Mouse (Mus musculus): ENCODE measurements at regions not wholly inside any gene's neighbourhood (a gene's known extent, or its start where the extent isn't known, plus 50 kb on each side); places are given as distances from the start of the nearest gene placed in this dataset.
"Not testable (repeated sequence)": the region's sequence is repeated elsewhere in the genome, so short reads cannot be mapped to it uniquely, and the experiment has no call there.

DNA sequence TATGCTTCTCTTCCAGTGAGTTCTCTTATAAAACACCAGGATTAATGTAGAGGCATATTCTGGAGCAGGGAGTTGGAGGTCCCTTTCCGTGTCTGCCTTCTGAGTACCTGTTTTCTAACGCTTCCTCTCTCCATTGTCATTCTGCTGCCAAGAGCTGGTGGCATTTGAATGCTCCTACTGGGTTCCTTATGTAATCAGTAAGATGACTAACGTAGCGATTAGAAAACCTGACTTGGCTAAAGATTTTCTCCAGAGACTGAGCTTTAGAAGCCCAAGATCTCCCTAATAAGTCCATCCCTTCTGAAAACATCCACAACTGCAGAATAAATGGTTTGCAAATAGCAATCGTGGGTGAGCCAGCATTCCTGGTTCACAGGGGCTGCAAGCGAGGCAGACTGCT is 174.5 kb downstream of the Dhx15 start:
- peak in 1 of 2 experiments; percentile 33 for DNase-seq (ENCODE audit: low spot score in 2 of 2)

DNA sequence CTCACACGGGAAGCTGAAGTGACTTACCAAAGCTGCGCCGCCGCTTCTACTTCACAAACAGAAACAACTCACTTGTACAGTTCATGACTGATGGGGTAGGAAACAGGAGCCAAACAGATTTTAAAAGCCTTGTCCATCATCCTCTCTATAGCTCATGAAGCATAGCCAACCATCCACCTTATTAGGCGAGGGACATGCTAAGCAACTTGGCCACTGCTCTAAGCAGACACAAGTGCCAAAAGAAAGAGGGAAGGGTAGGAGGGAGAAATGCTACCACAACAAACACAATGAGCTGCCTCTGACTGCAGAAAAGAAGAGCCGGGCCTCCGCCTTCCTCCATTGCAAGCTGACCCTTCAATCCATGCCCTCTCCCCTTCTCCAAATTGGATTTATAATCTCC is 179.9 kb downstream of the Dhx15 start:
- DNase-seq (ENCODE audit: low spot score in 2 of 2): no peak

DNA sequence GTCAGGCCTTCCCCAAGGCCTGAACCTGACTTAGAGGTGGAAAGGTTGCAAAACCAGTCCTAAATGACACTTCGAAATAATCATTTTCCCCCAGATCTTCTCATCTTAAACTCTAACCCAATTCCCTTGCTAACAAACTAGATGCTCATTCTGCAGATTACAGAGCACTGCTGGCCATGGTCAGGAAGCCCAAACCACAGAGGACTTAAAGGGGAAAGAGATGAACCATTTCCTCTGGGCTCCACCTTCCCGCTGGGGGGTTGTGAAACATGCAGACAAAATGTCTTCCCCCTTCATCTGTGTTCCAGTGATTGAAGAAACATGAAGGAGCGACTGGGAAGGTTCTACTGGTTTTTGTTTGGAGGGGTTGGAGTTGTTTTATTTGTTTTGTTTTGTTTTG is 181.4 kb downstream of the Dhx15 start:
- no peak for DNase-seq (ENCODE audit: low spot score in 2 of 2)

DNA sequence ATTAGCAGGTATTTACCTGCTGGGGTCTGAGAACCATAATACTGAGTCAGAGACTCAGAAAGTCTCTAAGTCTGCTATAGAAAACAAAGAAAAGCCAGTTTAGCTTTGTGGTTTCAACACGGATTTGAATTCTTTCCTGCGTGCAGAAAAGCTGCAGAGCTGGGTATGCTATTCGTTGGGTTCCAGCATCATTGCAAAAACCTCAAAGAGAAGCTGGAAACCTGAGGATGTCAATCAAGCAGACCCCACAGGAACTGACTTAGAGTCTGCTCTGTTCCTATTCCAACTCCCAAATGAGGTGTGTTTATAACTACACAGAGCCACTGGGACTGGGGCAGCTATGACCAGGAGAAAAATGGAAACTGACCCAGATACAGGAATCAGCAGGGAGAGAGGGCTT is 183.5 kb downstream of the Dhx15 start:
- DNase-seq (ENCODE audit: low spot score in 2 of 2): no peak

DNA sequence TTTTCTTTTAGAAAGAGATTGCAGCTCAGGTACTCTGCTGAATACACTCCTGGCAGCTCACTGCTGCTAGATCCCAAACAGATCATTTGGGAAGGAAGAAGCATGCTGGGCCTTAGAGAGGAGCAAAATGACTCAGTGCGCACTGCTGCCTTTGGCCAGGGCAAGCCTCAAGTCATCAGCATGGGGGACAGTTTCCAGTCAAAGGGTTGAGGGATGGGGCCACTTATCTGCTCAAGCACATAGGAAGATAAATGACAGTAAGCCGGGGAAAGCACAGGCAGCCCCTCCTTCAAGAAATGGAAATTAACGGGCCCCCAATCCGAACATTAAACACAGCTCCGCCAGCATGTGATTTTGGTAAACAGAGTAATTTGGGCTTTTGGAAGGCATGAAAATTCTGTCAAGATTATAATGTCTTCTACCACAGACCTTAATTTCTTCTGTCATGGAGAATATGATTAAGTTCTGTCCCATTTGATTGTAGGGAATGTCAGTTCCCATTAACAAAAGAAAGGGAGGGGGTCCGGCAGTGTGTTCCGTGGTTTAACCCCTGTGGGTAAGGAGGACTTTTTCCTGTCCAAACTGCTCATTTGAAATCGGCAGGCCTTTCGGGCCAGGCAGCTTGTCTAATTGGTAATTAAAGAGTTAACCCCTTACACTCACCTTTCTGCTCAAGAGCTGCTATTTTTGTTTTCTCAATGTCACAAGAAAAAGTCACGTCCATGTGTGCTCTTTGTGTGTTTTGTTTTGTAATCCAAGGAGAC is 199.3 kb downstream of the Dhx15 start:
- DNase-seq (ENCODE audit: low spot score in 2 of 2): no peak

DNA sequence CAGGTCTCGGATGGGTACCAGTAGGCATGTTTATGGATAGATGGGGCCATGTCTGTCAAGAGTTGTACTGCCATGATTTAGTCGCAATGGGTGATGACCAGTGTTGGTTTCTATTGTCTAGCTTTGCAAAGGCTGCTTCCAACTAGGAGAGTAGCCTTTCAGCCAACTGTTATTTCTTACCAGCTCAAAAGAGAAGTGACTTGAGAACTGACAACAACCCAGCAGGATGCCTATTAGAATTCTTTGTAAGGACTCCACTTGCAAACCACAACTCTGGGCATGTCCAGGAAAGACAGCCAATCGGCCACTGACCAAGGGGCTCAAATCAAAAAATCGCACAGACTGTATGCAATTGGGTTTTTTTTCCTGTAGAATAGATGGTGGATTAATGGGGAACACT is 200.9 kb downstream of the Dhx15 start:
- no peak for DNase-seq (ENCODE audit: low spot score in 2 of 2)

DNA sequence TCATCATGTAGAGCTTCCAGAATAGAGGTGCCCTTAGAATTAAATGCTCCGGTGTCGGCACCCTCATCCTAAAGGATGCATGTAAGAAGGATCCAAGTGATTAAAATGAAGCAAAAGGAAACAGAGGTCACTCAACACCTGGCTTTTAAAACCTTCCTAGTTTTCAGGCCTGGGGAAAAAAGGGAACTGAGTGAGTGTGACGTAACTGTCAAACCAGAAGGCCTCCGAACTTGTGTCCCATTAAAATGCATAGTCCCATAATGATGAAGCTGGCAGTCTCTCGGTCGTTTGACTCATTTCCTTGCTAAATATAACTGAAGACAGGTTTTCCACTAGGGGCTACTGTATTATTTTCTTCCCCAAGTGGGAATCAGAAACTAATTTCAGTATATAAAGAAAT is 201.4 kb downstream of the Dhx15 start:
- no peak for DNase-seq (ENCODE audit: low spot score in 2 of 2)

DNA sequence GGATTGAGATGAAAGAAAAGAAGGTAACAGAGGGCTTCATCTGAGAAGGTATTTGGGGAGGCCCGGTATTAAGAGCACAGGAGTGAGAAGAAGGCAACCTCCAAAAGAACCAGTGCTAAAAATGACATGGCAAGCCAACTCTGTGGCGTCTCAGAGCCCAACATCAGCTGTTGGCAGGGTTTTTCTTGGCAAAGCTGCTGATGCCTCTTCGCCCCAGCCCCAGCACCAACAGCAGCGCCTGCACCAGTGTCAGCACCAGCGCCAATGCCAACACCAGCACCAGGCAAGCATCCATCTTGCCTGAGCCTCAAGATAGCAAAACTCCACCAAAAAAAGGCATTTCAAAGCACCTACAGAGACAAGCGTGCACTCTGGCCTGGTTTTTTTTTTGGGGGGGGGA is 205.3 kb downstream of the Dhx15 start:
- peak in 1 of 2 experiments; percentile 17 for DNase-seq (ENCODE audit: low spot score in 2 of 2)

DNA sequence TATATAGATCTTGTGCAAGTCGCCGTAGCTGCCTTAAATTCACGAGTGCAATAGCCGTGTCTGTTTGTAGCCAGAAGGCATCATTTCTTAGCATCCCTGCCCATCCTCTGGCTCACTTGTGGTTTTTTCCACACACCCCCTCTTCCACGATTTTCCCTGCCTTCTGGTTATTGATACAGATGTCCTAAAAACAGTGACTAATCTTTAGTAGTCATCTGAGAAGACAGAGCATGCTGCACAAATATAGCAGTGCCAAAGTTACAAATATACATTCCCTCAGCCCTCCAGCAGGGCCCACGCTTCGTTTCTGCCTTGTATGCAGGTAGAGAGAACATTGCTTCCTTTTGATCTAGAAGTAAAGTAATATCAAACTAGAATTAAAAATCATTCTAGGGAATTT is 207.5 kb downstream of the Dhx15 start:
- peak; percentile 37 to 66 for DNase-seq (ENCODE audit: low spot score in 2 of 2)

DNA sequence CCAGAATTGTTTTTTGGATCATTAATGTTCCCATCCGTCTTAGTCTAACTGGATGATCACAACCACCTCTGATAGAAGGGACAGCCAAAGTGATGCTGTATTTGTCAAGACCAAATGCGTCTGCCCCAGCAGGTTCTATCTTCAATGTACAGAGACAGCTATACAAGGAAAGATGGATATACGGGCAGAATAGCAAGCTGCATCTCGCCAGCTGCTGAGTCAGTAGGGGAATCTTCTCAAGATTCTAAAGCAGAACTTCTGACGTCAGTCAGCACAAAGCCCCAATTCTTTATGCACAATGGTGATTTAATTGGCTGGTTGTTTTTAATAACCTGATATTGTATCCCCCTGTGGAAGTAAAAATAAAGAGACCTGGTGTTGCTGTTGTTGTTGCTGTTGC is 209.4 kb downstream of the Dhx15 start:
- DNase-seq (ENCODE audit: low spot score in 2 of 2): no peak

DNA sequence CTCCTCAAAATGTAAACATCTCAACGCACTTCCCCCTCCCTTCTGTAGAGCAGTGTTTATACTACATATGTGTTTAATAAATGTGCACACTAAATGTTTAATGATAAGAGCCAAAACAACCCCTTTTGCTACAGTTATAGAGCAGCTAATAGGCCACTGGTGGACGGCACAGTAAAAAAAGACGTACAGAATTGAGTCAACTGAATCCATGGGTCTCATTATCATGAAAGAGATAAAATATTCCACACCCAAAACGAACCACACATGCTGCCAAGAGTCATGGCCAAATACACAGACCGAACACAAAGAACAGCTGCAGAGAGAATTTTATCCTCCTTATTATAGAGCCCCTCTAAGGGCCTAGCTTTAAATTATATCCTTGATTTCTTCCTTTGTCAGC is 237.8 kb downstream of the Dhx15 start:
- no peak for DNase-seq (ENCODE audit: low spot score in 2 of 2)

DNA sequence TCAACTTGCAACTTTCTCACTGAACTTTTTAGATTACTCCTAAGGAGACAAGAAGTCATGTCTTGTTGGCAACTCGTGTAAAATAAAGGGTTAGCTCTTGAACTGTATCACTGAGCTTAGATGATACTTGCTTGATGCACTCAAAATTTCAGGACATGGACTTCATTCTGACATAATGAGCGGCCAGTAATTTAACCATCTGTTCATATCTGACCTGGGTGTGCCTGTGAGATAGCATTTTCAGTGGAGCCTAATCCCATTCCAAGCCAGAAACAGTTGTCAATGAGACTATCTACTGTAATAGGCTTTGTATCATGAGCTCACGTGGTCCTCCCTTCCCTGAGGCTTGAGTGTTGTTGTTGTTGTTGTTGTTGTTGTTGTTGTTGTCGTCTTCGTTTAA is 240.3 kb downstream of the Dhx15 start:
- DNase-seq (ENCODE audit: low spot score in 2 of 2): no peak

DNA sequence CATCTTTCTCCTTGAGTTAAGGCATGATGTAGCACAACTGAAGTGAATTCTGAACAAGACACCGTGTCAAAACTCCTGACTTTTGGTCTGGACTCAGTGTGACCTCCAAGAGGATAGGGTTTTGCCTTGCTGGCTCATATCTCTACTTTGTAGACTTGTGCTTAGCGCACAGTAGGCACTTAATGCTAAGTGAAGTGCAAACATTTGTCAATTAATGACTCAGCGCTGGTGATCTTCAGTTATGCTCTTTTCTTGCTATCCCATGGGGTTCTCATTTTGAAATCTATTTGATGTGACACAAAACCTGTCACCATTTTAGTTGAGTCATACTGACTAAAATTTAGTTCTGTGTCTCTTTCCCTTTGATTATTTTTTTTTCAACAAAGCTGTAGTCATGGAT is 244.3 kb downstream of the Dhx15 start:
- DNase-seq (ENCODE audit: low spot score in 2 of 2): no peak

DNA sequence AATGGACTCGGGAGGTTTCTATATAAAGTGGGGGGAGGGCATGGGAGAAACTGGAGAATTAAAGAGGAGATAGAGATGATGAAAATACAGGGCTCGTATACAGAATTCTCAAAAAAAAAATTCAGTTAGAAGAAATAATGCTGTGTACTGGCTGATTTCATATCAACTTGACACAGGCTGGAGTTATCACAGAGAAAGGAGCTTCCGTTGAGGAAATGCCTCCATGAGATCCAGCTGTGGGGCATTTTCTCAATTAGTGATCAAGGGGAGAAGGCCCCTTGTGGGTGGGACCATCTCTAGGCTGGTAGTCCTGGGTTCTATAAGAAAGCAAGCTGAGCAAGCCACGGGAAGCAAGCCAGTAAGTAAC is 248.4 kb downstream of the Dhx15 start:
- DNase-seq (ENCODE audit: low spot score in 2 of 2): not testable (repeated sequence)

DNA sequence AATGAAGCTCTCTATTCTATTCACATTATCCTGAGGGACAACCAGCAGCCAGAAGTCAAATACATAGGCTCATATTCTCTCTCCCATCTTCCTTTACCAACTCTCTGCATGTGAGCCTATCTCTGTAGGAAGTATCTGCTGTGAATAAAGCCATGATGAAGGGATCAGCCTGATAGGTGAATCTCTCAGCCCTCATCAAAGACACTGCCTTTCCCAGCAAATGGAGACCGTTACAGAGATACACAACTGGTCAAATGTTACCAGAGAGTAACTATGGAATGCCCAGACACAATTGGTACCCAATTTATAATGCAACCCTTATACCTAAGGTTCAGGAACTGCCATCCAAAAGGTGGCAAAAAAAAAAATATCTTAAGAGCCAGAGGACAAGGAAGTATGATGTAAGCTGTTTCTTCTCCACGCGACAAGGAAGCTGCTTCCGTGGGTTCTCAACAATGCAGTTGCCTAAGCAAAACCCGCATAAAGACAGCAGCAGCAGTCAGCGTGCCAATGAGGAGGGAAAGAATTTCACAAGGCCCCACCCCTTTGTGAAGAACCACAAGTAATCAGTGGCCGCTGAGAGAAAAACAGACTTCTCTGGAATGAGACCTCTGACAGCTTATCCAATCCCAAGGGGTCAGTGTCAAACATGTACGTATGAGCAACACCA is 248.9 kb downstream of the Dhx15 start:
- DNase-seq (ENCODE audit: low spot score in 2 of 2): no peak

DNA sequence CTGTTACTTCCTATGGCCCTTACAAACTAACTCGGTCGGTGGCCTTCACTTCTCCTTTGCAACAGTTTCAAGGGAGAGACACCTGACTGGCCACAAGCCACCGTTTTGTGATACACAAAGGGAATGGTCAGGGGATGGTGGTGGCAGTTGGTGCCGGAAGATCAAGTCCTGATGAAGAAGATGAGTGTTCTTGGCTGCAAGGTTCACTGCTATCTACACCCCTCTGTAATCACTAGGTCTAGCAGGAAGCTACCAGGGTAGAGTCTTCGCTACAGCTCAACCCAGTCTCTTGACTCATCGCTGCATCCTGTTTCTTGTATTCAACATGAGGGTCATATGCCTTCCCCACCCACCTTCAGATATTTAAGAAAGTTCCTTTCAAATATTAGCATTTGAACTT is 251.5 kb downstream of the Dhx15 start:
- no peak for DNase-seq (ENCODE audit: low spot score in 2 of 2)

DNA sequence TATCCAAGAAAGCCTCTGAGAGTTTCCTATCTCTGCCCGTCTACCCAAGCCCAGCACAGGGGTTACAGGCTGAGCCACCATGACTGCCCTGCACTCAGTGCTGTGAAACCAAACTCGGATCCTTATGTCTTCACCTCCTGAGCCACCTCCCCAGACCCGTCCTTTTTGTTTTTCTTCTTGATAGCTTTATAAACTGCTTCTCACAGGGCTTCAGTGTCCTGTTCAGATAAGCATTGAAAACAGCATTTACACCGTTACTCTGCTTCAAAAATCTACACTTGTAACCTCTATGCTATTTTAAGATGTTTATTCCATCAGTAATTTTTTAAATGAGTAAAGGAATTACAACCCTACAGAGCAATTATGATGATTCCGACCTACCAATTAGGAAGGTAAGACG is 253.0 kb downstream of the Dhx15 start:
- no peak for DNase-seq (ENCODE audit: low spot score in 2 of 2)

DNA sequence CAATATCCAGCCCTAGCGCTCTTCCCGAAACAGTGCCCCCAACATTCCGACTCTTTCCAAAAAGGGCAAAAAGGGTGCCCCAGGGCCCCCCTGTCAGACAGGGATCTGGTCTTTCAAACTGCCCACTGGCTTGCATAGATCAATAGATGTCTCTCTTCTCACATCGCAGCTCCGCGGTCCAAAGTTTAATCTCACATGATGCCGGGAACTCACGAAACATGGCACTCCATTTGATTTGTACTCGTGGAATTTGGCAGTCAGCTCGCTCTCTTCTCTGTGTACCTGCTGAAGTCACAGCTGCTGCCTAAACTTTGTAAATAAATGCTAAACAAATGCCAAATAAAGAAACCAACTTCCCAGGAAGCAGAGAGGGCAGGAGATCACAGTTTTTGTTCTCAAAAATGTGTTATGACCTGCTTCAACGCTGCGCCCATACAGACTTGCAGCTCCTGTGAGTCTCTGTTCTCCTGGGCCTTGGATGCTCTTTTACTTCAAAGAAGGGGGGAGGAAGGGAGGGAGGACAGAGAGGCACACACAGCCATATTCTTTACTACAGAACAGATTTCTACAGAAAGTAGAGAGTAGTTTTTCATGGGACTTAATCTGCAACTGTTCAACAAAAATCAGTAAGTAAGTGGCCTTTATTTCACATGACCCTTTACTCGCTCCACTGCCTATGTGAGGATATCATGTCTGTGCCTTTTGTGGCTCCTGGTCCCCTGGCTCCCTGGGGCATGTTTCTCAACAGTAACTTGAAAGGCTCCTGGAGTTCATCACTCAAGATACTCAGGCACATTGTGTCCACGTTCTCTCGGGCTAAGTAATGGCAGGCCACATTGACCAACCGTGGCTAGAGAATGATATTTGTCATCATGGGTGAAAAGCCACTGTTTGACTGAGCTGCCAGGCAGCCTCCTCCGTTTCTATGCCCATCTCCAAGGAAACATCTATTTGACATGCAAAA is 254.6 kb downstream of the Dhx15 start:
- DNase-seq (ENCODE audit: low spot score in 2 of 2): no peak

DNA sequence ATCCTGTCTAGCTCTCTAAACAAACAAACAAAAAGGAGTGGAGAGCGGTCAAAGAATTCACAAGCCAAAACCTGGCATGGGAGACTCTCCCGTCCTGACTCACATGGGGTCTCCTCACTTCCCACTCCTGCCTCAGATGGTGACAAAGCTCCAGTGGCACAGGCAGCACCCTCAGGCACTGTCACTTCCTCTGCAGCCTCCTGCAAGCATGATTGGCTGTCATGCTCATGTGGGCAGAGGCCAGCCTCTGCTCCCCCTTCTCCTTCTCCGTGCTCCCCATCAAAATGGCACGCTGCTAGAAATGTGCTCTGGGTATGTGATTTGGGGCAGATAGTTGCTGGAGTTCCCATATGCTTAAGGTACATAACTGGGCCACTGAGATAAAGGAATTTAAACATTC is 255.4 kb downstream of the Dhx15 start:
- DNase-seq (ENCODE audit: low spot score in 2 of 2): no peak

DNA sequence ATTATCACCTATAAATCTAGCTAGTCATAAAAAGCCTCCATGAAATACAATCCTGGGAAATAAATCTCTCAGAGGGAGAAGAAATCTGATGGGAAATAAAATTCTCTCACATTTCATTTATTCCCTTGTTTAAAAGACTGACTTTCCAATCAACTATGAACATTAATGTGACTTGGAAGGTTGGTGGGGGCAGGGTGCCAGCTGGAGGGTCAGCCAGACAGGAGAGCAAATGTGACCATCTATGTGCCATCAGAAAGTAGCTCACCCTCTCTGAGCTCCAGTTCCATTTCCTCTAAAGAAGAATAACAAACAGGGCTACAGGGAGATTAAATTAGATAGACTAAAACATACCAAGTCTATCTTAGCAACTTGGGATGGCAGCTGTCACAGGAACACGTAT is 257.0 kb downstream of the Dhx15 start:
- no peak for DNase-seq (ENCODE audit: low spot score in 2 of 2)

DNA sequence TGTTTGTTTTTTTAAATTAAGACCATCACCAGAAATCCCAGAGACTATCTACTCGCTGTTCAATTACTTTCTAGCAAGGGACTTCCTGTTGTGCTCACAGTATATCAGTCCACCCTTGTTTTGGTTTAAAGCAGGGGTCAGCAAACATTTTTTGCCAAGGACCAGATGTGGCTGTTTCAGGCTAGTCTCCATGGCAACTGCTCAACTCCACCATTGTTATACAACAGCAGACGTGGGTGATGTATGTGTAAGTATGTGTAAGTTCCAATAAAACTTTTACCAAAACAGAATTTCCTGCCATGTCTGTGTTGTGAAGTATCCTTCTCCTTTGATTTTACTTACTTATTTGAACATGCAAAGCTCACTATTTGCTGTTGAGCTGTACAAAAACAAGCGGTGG is 259.9 kb downstream of the Dhx15 start:
- DNase-seq (ENCODE audit: low spot score in 2 of 2): no peak

DNA sequence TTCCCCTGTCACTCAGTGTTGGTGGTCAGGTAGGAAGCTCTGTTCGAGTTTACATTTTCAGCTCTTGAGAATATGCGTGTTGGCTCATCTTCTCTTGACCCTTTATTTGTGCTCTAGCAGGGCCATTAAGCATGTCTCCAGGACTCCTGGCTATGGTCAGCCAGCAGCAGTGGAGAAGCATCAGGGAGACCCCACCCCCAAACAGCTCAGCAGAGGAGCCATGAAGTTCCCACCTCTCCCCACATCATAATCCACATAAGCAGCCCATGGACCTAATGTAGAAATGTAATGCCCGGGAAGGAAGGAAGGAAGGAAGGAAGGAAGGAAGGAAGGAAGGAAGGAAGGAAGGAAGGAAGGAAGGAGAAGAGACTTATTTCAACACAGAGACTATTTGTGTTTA is 261.5 kb downstream of the Dhx15 start:
- DNase-seq (ENCODE audit: low spot score in 2 of 2): no peak
